Mouse (Mus musculus): ENCODE measurements around the gene Olfr1231.

Gene Olfr1231

GRCm38 (mm10) chr2:89306974-89307373 is at the start of gene Olfr1231:
Olfr1231 (minus strand) TSS chr2:89307074.
- no peak for DNase-seq (ENCODE audit: low spot score in 2 of 2)

- DNase-seq (ENCODE audit: low spot score in 2 of 2), result no peak
Observed at GRCm38 (mm10) chr2:89342298-89342697, 35.4 kb upstream of the Olfr1231 start, which contains the start of gene Olfr1233. Olfr1233 (minus strand) TSS chr2:89342398.

- no peak for DNase-seq (ENCODE audit: low spot score in 2 of 2)
Observed at GRCm38 (mm10) chr2:89329575-89329974, 22.7 kb upstream of the Olfr1231 start, which contains the start of gene Olfr1232. Olfr1232 (minus strand) TSS chr2:89329675.

- no peak for DNase-seq (ENCODE audit: low spot score in 2 of 2)
Observed at GRCm38 (mm10) chr2:89297168-89297567, 9.7 kb downstream of the Olfr1231 start, which contains the start of gene Olfr1230. Olfr1230 (minus strand) TSS chr2:89297268.

GRCm38 (mm10) chr2:89287914-89288313 is 19.0 kb downstream of the Olfr1231 start, which contains the start of gene Olfr1229:
Olfr1229 (minus strand) TSS chr2:89288014.
- DNase-seq (ENCODE audit: low spot score in 2 of 2), result no peak

- no peak for DNase-seq (ENCODE audit: low spot score in 2 of 2)
Observed at GRCm38 (mm10) chr2:89253962-89254361, 52.9 kb downstream of the Olfr1231 start, which contains the start of gene Olfr1228. Olfr1228 (minus strand) TSS chr2:89254062.

Measured in urinary bladder, postnatal 4 days (tissue).